Mouse (Mus musculus): Measurements from ENCODE around the gene Cgas. TPM values are rescaled to one million over a fixed set of nuclear protein-coding genes. Genes with fewer than 3 reads are reported as not detected.

Gene Cgas
- polyA plus RNA-seq, 1 experiment from 2014 or later, result 0.80 TPM

GRCm38 (mm10) chr9:78447973-78448873 is 5.2 kb upstream of the Cgas start, which contains the start of the genes Mto1 and Gm17324:
TSS of gene Mto1 (plus strand) at chr9:78448208.
TSS of gene Gm17324 (minus strand) at chr9:78448786.
- peak; percentile 95 for ATAC-seq (replicated peaks)
- under 1% methylated on average over 90 of the region's 96 CpGs for WGBS

GRCm38 (mm10) chr9:78447606-78447972 is 4.6 kb upstream of the Cgas start:
- 32% methylated on average over 9 of the region's 9 CpGs for WGBS
- peak overlapping the region; percentile 63 for H3K4me2 ChIP-seq
- H3K4me1 ChIP-seq, result peaks cover 21% of the 10 kb centered on the region
- H3K27ac ChIP-seq, result peak overlapping the region; percentile 94
- peak overlapping the region; percentile 84 for H3K4me3 ChIP-seq
- H3K27me3 ChIP-seq (replicated peaks), result peaks cover 37% of the 10 kb centered on the region
- no peaks in the 10 kb centered on the region for H3K9me3 ChIP-seq
- peak overlapping the region; percentile 84 for H3K9ac ChIP-seq
- peaks cover 9% of the 10 kb centered on the region for H3K36me3 ChIP-seq (replicated peaks)
- peak; percentile 51 for ATAC-seq (replicated peaks)

More at GRCm38 (mm10) chr9:78447973-78448873, 5.2 kb upstream of the Cgas start, which contains the start of the genes Mto1 and Gm17324:
- peak within 1 kb of the TSS; percentile 63 for H3K4me2 ChIP-seq
- peak within 1 kb of the TSS; percentile 84 for H3K4me3 ChIP-seq
- peaks cover 14% of the 10 kb centered on the region for H3K36me3 ChIP-seq (replicated peaks)
- H3K9me3 ChIP-seq, result no peaks in the 10 kb centered on the region
- H3K27me3 ChIP-seq (replicated peaks), result peaks cover 31% of the 10 kb centered on the region
- peak within 1 kb of the TSS; percentile 94 for H3K27ac ChIP-seq
- H3K9ac ChIP-seq, result peak within 1 kb of the TSS; percentile 84
- peaks cover 14% of the 10 kb centered on the region for H3K4me1 ChIP-seq

- Histone ChIP-seq H3K9me3 (no peaks in the 10 kb centered on the region), H3K4me1 (peaks cover 10% of the 10 kb centered on the region), H3K9ac (peak overlapping the region; percentile 25; the same call in 1 of the 2 replicates), H3K27me3 (replicated peaks) (peaks cover 67% of the 10 kb centered on the region), H3K4me3 (peak overlapping the region; percentile 42), H3K4me2 (peak overlapping the region; percentile 65), H3K36me3 (replicated peaks) (no peaks in the 10 kb centered on the region), H3K27ac (no peak overlapping the region)
- ATAC-seq (replicated peaks), result peak; percentile 59
- WGBS, result 6% methylated on average over 9 of the region's 9 CpGs
Observed at GRCm38 (mm10) chr9:78442237-78442578, 829 bp downstream of the Cgas start.

GRCm38 (mm10) chr9:78439426-78439825 is 3.6 kb downstream of the Cgas start:
- Histone ChIP-seq H3K27me3 (replicated peaks) (peaks cover 49% of the 10 kb centered on the region), H3K4me1 (peaks cover 10% of the 10 kb centered on the region), H3K36me3 (replicated peaks) (no peaks in the 10 kb centered on the region), H3K27ac (no peak overlapping the region), H3K4me2 (no peak overlapping the region), H3K4me3 (no peak overlapping the region), H3K9ac (no peak overlapping the region), H3K9me3 (no peaks in the 10 kb centered on the region)
- 71% methylated on average over 5 of the region's 5 CpGs for WGBS
- no peak for ATAC-seq (replicated peaks)

- Histone ChIP-seq H3K4me2 (no peak overlapping the region), H3K4me1 (no peaks in the 10 kb centered on the region), H3K9me3 (no peaks in the 10 kb centered on the region), H3K4me3 (no peak overlapping the region), H3K36me3 (replicated peaks) (no peaks in the 10 kb centered on the region), H3K27me3 (replicated peaks) (no peaks in the 10 kb centered on the region), H3K9ac (no peak overlapping the region), H3K27ac (no peak overlapping the region)
- ATAC-seq (replicated peaks), result no peak
- WGBS, result 90% methylated on average over 5 of the region's 5 CpGs
Observed at GRCm38 (mm10) chr9:78432471-78432870, 10.6 kb downstream of the Cgas start.

GRCm38 (mm10) chr9:78430486-78430885 is 12.6 kb downstream of the Cgas start:
- Histone ChIP-seq H3K27me3 (replicated peaks) (no peaks in the 10 kb centered on the region), H3K4me1 (no peaks in the 10 kb centered on the region), H3K27ac (no peak overlapping the region), H3K4me3 (no peak overlapping the region), H3K4me2 (no peak overlapping the region), H3K36me3 (replicated peaks) (no peaks in the 10 kb centered on the region), H3K9ac (no peak overlapping the region), H3K9me3 (no peaks in the 10 kb centered on the region)
- ATAC-seq (replicated peaks), result no peak
- 80% methylated on average over 6 of the region's 6 CpGs for WGBS

GRCm38 (mm10) chr9:78429551-78429950 is 13.5 kb downstream of the Cgas start:
- Histone ChIP-seq H3K36me3 (replicated peaks) (no peaks in the 10 kb centered on the region), H3K9me3 (no peaks in the 10 kb centered on the region), H3K9ac (no peak overlapping the region), H3K27me3 (replicated peaks) (no peaks in the 10 kb centered on the region), H3K4me2 (no peak overlapping the region), H3K4me1 (no peaks in the 10 kb centered on the region), H3K4me3 (no peak overlapping the region), H3K27ac (no peak overlapping the region)
- no peak for ATAC-seq (replicated peaks)
- WGBS, result 64% methylated on average over 2 of the region's 2 CpGs

GRCm38 (mm10) chr9:78428870-78429432 is 14.1 kb downstream of the Cgas start:
- no peak overlapping the region for H3K4me3 ChIP-seq
- no peaks in the 10 kb centered on the region for H3K27me3 ChIP-seq (replicated peaks)
- no peaks in the 10 kb centered on the region for H3K36me3 ChIP-seq (replicated peaks)
- no peak overlapping the region for H3K9ac ChIP-seq
- 86% methylated on average over 4 of the region's 4 CpGs for WGBS
- no peak overlapping the region for H3K27ac ChIP-seq
- no peaks in the 10 kb centered on the region for H3K4me1 ChIP-seq
- no peaks in the 10 kb centered on the region for H3K9me3 ChIP-seq
- no peak for ATAC-seq (replicated peaks)
- no peak overlapping the region for H3K4me2 ChIP-seq

GRCm38 (mm10) chr9:78428185-78428584 is 14.9 kb downstream of the Cgas start:
- Histone ChIP-seq H3K9ac (no peak overlapping the region), H3K4me1 (no peaks in the 10 kb centered on the region), H3K27me3 (replicated peaks) (no peaks in the 10 kb centered on the region), H3K36me3 (replicated peaks) (no peaks in the 10 kb centered on the region), H3K4me2 (no peak overlapping the region), H3K4me3 (no peak overlapping the region), H3K9me3 (no peaks in the 10 kb centered on the region), H3K27ac (no peak overlapping the region)
- 85% methylated on average over 6 of the region's 6 CpGs for WGBS
- no peak for ATAC-seq (replicated peaks)

GRCm38 (mm10) chr9:78427362-78427781 is 15.7 kb downstream of the Cgas start:
- no peak overlapping the region for H3K9ac ChIP-seq
- no peaks in the 10 kb centered on the region for H3K4me1 ChIP-seq
- no peaks in the 10 kb centered on the region for H3K36me3 ChIP-seq (replicated peaks)
- no peaks in the 10 kb centered on the region for H3K9me3 ChIP-seq
- H3K4me2 ChIP-seq, result peak overlapping the region; percentile 60
- peak; percentile 42; the same call in 1 of the 2 replicates for ATAC-seq (replicated peaks)
- H3K4me3 ChIP-seq, result peak overlapping the region; percentile 35
- H3K27ac ChIP-seq, result no peak overlapping the region
- 29% methylated on average over 26 of the region's 27 CpGs for WGBS
- no peaks in the 10 kb centered on the region for H3K27me3 ChIP-seq (replicated peaks)

GRCm38 (mm10) chr9:78401596-78401995 is 41.4 kb downstream of the Cgas start:
- Histone ChIP-seq H3K36me3 (replicated peaks) (no peaks in the 10 kb centered on the region), H3K4me1 (no peaks in the 10 kb centered on the region), H3K27me3 (replicated peaks) (peaks cover 19% of the 10 kb centered on the region), H3K9me3 (no peaks in the 10 kb centered on the region), H3K27ac (no peak overlapping the region), H3K4me3 (no peak overlapping the region), H3K9ac (no peak overlapping the region), H3K4me2 (no peak overlapping the region)
- ATAC-seq (replicated peaks), result no peak
- WGBS, result 93% methylated on average over 7 of the region's 7 CpGs

- H3K4me1 ChIP-seq, result peaks cover 6% of the 10 kb centered on the region
- no peak for ATAC-seq (replicated peaks)
- no peak overlapping the region for H3K4me2 ChIP-seq
- no peaks in the 10 kb centered on the region for H3K9me3 ChIP-seq
- no peaks in the 10 kb centered on the region for H3K36me3 ChIP-seq (replicated peaks)
- H3K9ac ChIP-seq, result no peak overlapping the region
- peaks cover 29% of the 10 kb centered on the region for H3K27me3 ChIP-seq (replicated peaks)
- WGBS, result 87% methylated on average over 5 of the region's 5 CpGs
- H3K4me3 ChIP-seq, result no peak overlapping the region
- H3K27ac ChIP-seq, result no peak overlapping the region
Observed at GRCm38 (mm10) chr9:78400570-78400969, 42.5 kb downstream of the Cgas start.
